Mouse (Mus musculus) kidney, adult 11 months (tissue): ENCODE data around the gene Sec14l3.

Experiments
- DNase-seq: peaks from one replicate; pipeline ENCODE4 v3.0.0; 2022

Sec14l3 gene

DNA sequence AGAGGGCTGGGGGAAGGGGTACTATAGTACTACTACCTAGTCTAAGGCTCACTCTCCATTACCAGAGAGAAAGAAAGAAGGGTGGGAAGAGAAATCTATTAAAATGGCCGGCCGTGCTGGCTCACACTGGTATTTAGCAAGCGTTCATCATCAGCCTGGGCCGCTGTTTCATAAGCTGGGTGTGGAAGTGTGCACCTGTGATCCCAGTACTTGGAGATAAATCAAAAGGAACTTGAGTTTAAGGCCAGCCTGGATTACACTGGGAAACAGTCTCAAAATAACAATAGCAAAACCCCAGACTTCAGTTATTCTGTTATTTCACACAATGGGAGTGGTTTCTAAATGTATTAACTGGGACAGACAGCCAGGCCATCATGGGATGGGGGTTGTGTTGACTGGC is 2.1 kb upstream of the Sec14l3 start:
- DNase-seq, result no peak

DNA sequence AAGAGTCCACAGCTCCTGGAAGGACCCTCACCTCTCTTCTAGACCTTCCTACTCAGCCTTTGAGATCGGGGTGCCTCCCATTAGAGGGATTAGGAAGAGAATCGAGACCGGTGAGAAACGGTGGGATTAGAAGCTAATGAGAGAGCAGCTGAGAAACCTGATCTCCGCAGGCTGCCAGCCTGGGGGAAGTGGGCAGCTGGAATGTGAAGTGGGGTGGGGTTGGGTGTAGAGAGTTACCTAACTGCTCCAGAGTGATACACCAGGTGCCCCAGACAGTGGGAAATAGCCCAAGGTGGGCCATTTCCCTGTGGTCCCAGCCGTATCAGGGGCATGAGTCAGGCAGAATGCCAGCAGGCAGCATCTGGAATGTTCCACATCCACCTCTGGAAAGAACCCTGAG is 1.7 kb upstream of the Sec14l3 start:
- DNase-seq, result no peak

DNA sequence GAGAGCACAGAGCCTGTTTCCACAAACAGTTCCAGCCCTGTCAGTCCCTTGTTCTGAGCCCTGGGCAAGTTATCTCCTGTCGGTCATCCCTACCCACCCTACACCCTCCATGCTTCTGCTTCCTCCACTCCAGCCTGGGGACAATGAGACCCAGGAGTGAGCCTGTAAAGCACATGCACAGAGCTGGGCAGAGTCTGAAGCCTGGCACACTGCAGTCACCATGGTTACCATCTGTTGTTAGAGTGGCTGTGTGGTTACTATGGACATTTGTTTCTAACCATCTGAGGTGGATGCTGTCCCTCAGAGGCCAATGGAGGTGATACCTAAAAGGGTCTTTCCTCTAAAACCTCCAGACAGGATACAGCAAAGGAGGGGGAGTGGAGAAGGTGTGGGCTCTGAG is 5.0 kb downstream of the Sec14l3 start:
- no peak for DNase-seq

DNA sequence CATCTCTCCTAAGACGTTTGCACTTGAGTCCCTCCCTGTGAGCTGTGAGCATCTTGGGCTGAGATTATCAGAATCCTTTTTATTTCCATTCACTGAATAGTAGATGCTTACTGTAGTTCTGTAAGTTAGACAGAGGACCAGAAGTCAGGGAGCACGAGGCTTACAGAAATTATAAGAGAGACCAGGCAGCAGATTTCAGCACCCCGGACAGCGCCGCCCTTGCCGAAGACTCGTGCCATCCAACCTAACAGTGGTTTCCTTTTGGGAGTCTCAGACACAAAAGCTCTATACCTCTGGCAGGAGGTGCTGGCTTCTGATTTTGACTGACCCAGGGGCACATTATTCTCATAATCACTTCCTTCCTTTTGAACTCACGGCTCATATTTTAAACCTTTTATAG is 12.0 kb downstream of the Sec14l3 start:
- DNase-seq, result no peak

DNA sequence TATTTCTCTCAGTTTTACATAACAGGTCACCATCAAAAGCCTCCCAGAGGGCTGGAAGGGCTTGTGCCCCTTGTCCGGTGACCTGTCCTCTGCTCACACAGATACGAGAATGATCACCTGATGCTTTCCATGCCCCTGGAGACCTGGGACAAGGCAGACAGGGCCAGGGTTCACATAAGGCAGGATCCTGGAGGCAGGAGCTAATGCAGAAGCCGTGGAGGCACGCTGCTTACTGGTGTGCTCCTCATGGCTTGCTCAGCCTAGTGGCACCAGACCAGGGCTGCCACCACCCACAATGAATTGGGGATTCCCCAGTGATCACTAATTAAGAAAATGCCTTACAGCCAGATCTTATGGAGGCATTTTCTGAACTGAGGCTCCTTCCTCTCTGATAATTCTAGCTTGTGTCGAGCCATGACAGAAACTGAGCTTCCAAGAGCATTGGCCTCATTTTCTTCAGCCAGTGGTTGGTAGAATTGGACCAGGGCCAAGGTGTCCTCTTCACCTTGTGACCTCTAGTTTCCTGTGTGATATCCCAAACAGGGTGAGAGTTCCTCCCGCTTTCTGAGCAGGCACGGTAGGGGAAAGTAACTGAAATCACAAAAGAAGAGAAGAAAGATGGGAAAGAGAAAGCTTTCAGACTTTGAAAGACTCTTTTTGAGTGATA is 13.8 kb downstream of the Sec14l3 start:
- DNase-seq, result no peak

DNA sequence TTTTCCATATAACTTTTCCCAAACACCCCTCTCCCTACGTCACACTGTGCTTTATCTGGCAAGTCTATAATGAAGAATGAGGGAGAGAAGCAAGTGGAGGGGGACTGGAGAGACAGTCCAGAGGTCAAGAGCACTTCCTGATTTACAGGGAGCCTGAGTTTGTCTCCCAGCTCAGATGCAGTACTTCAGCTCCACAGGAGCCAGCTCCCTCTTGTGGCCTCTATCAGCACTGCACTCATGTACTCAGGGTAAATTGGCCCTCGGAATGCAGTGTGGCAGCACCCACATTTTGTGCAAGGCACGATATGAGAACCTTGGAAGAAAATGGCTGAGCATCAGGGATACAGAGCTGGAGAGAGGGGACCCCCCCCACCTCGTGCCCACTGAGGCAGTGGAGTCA is 15.6 kb downstream of the Sec14l3 start:
- DNase-seq, result peak; percentile 50

DNA sequence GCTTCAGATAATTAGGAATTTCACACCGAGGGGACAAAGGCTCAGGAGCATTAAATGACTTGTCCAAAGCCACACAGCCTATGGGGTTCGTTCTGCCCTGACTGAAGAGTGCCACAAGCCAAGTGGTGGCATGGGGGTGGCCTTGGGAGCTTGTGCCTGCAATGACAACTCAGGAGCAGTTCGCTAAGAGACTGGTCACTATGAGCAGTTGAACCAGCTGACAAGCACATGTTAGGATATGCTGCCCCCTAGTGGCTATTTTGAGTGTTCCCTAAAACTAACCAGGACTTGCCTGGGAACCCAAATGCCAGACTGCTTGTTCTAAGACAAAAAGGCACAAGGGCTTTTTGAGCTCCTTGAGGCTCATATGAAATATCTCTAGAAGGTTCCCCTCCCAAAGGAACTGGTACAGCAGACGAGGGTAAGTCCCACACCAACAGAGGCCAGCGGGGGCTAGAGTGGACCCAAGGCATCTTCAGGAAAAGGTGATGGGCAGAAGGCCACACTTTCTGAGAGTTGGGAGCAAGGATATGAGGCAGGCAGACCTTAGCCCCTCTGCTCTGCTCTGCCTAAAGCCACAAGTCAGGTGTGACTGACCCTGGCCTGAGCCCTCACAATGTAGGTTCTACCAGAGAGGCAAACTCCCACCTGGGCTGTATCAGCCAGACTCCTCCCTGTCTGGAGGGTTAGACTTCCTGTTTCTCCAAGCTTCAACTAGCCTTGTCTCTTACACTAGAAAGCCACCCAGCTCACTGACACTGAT is 18.9 kb downstream of the Sec14l3 start:
- DNase-seq, result peak; percentile 51

DNA sequence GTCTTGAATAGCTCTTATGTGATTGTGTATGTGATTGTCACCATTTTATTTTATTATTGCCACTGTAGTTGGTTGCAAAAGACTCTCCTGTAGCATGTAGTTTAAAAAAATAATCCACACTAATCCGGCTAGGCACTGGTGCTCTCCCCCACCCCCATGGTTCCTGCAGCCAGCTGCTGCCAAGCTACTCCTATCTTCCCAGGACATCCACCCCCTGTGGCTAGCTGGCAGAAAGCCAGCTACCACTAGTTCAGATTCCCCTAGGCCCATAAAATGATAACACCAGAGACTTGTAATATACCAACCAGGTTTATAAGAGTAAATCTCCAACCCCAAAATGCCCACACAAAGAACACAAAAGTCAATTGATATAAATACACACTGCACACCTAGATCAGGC is 21.6 kb downstream of the Sec14l3 start:
- DNase-seq, result no peak

DNA sequence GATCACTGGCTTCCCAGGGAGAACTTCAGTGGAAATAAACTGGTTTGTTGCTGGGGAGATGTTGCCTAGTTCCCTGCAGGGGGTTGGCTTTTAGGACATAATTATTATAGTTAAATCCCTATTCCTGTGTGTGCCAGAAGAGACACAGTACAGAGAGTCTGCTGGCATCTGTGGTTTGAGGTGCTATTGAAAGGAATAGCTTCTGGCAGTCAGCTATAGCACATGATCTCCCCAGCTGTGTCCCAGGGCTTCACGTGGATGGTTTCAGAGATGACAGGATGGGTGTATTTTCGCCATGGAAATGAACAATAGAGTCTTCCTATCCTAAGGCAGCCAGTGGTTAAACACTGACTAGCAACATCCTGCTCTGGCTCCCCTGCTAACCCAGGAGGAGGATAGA is 22.6 kb downstream of the Sec14l3 start:
- no peak for DNase-seq

DNA sequence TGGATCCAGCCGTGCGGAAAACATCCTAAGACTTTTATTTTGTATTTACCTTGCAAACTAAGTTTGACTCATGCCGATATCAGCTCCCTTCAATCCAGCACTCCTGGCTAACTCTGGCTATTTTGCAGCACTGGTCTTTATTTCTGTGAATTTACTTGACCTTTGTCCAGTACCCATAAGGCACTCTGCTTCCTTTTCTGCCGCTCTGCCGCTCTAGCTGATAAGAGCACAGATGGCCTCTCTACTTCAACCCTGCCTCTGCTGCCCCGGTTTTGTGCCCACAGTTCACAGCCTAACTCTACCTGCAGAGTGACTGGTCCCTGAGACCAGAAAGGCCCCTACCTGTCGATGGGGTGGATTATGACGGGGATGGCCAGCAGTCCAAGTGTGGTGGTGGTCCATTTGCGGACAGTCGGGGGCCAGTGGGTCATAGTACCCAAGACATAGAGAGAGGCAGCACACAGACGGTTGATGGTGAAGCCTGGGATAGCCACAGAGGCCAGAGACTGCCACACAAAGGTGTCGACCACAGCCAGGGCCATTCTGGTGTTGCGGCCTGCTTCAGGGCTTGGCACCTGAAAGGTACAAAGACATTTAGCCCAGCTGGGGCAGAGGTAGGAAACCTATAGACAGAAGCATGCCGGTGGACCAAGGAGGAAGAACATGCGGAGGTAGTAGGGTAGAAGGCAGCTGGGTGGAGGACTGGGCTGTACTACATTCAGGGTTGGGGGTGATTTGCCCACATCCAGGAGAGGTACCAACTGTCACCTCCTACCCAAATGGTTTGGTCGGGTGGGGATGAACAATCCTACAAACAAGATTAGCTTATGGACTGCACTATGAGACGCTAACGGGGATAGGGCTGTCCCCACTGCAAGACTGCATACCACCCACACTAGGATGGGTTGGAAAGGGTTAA is 29.1 kb downstream of the Sec14l3 start:
- DNase-seq, result no peak

DNA sequence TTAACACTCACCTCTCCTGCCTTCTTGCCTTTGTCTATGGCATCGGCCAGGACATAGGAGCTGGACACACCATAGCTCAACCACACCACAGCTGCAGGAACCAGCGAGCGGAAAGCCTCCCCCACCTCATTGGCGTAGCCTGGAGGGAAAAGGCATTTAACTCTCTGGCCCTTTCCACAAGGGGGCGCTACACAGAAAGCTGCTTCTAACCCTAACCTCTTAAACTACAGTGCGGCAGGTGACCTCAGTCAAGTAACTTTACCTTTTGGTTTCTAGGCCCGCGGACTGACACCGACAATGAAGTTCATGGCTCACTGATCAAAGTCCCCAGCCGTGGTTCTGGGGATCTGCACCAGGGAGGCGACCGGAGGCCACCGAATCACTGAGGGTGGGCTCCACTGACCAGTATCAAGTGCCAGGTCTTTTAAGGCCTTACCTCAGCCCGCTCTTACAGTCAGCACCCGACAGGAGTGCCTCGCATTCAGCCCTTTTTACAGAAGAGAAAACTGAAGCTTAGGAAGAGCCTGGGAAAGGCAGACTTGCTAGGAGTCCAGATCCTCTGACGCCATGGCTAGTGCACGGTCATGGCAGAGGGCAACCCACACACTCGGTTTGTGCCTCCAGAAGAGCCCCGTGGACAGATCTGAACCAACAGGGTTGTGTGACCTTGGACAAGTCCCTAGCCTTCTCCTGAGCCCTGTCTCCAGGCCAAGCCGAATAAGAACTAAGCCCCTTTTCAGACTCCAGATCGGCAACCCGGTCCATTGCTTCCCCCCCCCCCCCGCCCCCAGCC is 29.9 kb downstream of the Sec14l3 start:
- peak; percentile 76 for DNase-seq

DNA sequence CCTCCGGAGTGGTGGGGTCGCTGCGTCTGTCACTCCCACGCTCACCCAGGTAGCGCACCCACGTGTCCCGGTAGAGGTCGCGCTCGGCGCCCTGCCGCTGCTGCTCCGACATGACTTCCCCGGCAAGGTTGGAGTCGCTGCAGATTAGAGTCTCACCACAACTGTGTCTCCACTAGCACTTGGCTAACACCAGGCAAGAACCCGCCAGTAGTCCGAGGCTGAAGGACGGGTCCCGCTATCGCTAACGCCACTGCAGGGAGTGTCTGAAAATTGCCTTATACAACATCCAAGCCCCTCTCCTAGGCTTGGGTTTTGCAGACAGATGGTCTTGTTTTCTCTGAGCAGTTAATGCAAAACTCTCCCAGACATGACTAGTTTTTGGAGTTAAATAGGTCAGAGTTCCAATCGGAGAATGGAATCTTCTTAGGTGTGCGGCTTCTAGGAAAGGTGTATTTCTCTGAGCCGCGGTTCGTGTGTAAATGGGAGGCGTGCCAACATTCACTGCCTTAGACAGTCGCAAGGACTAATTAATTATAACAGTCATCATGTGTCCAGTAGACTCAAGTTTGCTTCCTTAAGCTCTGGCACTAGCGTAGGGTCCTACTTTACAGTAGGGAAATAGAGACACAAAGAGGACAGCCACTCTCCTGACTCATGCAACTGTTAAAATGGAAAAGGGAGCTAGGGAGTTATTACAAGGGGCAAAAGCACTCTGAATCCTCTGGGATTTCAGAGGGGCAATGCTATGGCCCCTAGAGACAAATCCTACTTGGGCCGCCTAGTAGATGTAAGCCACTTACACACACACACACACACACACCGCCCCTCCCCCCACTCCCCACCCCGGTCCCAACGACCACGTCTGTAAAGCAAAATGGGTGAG is 30.8 kb downstream of the Sec14l3 start, which contains the start of gene Mtfp1:
TSS of gene Mtfp1 (minus strand) at position 275 of the 883 bp plus-strand sequence.
- peak; percentile 77 for DNase-seq

DNA sequence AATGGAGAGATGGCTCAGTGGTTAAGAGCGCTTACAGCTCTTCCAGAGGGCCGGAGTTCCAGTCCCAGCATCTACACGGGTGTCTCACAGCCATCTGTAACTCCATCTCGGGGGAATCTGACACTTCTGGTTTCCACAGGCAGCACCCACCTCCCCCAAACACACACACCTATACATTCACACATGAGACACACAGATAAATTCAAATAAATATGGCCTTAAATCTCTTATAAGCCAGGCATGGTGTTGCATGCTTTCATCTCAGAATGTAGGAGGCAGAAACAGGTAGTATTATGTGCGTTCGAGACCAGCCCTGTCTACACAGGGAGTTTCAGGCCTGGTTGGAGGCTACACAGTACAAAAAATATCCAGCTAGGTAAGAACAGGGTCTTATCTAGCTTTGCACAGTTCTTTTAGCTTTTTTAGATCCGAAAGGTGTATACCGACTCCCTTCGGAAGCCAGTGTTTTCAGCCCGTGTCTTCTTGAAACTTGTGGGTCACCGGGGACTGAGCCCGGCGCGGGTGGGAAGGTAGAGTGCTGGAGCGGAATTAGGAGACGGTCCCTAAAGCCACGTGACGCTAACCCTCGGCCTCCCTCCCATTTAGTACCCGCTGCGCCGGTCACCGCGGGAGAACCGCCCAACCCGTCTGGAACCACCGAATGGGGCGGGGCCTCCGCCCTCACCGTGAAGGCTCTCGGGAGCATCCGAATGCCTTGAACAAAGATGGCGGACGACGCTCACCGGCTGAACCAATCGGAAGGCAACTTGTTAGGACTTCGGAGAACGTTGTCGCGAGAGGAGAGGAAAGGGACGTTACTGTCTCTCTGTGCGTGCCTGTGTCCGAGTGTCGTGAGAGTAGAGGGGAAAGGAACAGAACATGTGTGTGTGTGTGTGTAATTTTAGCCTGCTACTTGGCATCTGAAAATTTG is 31.7 kb downstream of the Sec14l3 start:
- DNase-seq, result peak; percentile 99

DNA sequence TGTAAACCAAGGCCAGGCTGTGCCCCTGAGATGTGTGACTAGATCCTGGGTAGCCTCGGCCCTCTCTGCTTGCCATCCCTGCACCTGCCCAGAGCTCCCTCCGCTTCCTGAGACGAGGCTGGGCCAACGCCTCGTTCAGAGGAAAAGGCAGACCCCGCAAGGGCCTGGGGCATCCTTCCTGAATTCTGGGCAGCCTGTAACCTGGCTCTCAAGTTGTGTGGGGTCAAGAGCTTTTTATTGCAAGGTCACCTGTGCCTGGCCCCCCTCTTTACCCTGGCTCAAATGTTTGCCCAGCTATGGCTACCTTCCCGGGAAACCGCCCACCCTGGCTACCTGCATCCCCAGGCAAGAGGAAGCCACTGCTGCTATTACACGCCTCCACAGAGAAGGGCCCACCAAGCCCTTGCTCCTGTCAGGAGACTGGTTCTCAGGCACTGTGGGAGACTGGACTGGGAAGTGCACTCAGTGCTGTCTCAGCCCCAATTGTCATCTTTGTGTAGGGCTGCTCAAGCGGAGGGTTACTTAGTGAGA is 32.5 kb downstream of the Sec14l3 start:
- peak; percentile 26 for DNase-seq

DNA sequence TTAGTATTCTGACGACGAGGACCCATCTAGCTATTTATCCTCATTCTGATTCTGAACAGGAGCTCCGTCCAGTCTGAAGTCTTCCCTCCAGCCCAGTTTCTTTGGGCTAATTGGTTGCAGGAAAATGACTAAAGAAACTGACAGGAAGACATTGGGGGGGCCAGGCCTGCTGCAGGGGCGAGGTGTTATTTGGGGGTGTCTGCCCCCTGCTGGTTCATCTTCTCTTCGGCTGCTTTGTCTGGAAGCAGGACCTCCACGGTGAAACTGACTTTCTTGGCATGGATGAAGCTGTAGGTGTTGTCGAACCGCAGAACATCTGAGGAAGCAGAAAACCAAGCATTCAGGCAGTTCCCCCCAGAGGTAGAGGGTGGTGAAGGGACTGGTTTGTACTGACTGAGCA is 33.5 kb downstream of the Sec14l3 start:
- no peak for DNase-seq

DNA sequence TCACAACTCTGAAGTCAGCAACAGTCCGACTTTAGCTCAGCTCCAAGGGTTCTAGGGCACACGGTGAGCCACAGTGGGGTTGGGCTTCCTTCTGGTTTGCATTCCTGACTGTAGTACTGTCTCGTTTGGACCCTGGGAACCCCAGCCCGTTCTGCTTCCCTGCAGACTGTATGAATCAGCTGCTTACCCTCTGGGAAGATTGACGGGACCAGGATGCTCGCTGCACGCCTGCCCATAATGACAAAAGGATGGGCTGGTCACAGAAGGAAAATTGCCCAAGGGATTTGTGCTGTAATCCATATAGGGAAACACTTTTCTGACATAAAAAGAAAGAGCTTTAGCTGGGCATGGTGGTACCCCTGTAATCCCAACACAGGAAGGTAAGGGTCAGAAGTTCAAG is 34.2 kb downstream of the Sec14l3 start:
- no peak for DNase-seq

DNA sequence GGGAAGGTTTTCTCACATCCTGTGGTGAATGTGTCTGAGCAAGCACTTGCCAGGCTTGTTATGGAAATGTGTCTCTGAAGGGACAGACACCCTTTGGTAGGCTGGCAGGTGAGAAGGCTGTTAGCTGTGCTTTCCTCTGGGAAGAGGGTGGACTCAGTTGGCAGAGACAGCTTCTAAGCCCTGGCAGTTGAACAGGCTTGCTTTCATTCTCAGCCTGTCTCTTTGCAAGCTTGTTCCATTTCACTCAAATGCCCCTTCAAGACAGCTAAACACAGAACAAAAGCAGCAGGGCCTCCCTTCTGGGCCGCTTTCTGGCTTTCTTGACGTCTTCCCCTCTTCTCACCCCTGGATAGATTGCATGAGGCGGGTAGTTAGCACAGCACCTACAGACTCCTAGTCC is 34.8 kb downstream of the Sec14l3 start:
- no peak for DNase-seq

DNA sequence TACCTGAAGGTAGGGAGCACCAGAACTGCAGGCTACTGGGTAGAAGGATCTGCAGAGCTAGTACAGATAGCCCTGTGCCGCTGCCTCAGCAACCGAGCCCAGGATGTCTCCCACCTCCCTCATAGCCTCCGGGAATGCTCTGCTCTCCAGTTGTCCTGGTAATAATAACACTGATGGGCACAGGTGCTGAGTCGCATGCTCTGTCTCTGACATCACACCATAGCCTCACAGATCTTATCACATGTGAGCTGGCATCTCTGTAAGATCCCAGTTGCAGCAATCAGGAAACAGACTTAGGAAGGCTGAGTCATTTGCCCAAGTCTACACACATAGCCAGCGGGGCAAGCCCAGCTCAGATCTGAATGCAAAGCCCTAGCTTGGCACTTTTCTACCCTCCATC is 37.2 kb downstream of the Sec14l3 start:
- DNase-seq, result no peak

DNA sequence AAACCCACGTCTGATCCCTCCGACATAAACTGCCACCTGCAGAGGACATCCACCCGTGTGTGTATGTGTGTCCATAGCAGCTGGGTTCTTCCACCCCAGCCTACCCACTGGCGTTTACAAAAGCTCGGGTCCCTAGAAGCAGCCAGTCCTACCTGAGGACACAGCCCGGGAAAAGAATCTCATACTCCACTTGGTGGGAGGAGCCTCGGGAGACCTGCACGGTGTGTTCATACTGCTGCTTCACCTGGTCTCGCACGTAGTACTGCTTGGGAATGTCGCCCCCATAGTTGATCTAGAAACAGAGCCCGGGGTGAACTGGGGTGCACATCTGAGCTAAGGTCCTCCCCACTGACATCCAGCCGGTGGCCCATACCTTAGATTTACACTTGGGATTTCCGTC is 38.9 kb downstream of the Sec14l3 start:
- no peak for DNase-seq

DNA sequence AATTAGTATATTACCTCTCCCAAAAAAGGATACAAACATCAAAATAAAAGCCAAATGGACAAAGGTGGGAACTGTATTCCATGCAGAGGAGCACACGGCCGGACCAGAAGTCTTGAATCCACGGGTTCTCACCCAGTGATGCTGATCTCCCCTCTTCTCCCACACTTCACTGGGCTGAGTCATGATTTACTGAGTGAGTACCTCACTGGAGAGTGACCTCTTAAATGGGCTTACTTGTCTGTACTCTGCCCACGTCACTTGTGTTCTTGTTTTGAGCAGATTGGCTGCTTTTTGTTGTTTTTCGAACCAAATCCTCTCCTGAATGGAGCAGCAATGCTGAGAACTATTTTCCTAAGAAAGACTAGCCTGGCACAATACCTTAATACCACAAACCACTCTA is 40.3 kb downstream of the Sec14l3 start:
- no peak for DNase-seq
